Mouse (Mus musculus): ENCODE data around the gene Olfr575.

Olfr575 gene

DNA sequence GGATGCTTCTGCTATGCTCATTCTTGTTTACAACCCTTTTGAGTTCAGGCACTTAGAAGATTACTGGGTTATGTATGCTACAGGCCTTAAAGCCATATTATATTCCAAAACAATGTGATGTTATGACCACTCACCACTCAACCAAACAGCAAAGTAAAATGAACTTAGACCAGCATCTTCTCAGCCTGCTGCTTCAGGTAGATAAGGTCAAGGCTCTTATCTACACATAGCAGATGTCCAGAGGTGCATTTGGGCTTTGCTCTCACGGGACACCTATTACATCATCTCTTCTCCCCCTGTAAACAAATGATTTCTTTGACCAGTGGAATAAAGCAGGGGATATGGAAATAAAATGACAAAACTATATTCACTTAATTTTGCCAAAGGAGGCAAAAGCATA lies at the start of gene Olfr575:
TSS of gene Olfr575 (minus strand) at position 183 of the 400 bp plus-strand sequence.
- no peak for DNase-seq

DNA sequence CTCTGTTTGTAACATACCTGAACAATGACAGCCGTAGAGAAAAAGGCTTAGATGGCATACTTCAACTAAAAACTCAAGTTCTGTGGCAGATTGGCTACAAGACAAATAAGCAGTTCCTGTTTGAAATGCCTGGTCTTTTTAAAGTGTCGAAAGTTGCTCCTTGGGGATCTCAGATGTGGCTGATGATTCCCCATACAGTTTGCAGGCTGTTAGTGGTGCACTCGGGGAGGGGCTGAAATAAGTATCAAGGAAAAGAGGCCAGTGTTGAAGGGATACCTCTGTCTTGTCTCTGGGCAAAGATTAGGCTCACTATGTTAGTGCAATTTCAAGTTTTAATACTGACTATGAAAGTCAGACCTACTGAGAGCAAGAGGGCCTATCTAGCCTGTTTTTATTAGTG lies 30.6 kb upstream of the Olfr575 start, which contains the start of gene Olfr578:
TSS of gene Olfr578 (minus strand) at position 101 of the 400 bp plus-strand sequence.
- DNase-seq = no peak

DNA sequence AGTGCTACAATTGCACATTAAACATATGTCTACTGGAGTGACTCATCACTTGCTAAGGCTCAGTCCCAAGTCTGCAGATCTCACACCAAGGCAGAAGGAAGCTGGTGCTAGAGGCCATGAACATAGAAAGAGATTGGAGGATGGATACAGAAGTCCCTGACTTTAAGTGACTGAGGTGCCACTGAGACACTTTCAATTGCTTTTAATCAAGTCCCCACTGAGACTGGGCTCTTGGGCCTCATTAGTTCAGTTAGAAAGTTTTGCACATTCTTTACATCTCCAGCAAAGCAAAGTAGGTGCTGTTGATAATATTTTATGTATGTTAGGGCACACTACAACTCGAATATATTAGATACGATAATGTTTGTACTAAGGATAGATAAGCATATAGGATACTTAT lies 17.3 kb upstream of the Olfr575 start, which contains the start of gene Olfr577:
TSS of gene Olfr577 (minus strand) at position 101 of the 400 bp plus-strand sequence.
- no peak for DNase-seq

- no peak for DNase-seq
Measured at GRCm38 (mm10) chr7:102974399-102974798, 15.8 kb upstream of the Olfr575 start.

- DNase-seq = no peak
Measured at GRCm38 (mm10) chr7:102962360-102962759, 3.8 kb upstream of the Olfr575 start, which contains the start of gene Olfr576. TSS of gene Olfr576 (plus strand) at chr7:102962660.

DNA sequence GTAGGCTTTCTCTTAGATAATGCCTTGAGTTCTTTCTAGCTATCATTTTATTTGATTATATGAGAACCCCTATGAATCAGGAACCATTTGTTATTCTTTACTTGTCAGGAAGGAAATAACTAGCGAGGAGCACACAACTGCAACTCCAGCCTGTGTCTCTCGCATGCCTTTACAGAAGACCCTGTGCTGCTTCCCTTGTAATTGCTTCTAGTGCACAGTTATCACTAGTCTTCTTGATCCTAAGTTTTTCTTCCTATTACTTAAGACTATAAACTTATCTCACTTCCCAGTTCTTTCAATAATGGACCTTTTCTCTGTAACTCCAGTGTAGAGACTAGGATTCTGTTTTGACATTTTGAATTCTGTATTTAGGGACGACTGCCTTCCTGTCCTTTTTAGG lies 438 bp downstream of the Olfr575 start:
- no peak for DNase-seq

DNA sequence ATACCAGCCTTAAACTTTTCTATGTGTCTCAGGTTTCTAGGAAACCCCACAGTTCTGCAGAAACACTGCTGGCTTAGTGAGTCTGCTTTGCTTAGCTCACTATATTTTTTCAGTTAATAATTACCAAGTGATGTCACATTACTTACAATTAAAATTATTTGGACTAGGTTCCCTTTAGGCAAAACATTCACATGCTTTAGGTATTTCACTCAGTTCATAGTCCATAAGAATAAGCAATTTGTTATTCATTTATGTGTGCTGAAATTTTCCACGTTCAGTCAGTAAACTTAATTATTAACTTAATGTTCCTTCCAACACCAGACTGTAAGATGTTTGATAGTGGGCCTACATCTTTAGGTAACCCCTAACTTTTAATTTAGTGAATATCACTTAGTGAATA lies 7.8 kb downstream of the Olfr575 start:
- no peak for DNase-seq

DNA sequence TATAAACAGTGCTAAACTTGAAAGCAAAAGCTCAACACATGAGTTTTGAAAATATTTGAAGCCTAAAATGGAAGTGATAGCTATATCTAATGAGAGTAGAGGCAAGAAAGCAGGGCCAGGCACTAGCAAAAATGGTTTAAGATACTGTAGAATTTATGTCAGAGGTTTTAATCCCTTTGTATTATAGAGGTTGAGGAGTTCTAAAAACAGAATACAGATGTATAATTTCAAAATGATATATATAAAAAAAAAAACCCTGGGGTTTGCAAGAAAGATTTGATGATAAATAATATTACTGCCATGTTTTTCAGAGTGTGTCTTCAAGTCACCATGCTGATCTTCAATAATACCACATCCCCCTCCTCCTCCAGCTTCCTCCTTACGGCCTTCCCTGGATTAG lies 10.4 kb downstream of the Olfr575 start, which contains the start of gene Olfr574:
TSS of gene Olfr574 (plus strand) at position 301 of the 400 bp plus-strand sequence.
- no peak for DNase-seq

DNA sequence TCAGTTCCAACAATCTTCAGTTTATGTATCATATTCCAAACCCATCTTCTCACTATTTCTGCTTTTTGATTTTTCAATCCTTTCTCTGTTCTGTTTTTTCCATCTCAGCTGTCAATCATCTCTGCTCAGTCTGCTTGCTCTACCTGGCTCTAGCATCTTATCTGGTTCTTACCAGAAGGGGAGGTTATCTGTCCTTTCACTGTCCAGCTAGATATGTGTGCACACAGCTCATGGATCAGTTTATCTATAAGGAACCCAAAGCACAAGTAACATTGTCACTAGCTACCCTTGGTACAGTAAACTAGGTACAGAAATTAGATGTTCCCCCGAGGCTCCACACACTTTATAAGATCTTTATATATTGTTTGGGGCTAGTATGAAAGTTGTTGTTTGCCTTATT lies 15.2 kb downstream of the Olfr575 start:
- no peak for DNase-seq

DNA sequence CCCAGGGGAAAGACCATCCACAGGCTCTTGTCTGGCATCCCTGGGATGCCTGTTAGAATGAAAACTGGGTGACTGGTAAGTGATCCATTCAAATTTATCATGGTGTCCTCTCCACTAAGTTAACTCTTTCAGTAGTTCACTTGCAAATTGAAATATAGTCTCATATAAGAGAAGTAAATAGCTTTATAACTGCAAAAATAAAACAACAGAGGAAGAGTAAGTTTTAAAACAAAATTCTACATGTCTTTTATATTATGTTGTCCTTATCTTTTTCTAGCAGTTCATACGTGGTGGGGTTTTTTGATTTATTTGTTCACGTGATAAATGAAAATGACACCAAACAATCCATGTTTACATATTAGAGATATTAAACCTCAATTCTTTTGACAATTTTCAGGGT lies 16.1 kb downstream of the Olfr575 start, which contains the start of gene Olfr573-ps1:
TSS of gene Olfr573-ps1 (minus strand) at position 101 of the 400 bp plus-strand sequence.
- no peak for DNase-seq

- DNase-seq = no peak
Measured at GRCm38 (mm10) chr7:102927105-102927504, 31.5 kb downstream of the Olfr575 start.

GRCm38 (mm10) chr7:102924109-102924508 lies 34.5 kb downstream of the Olfr575 start, which contains the start of gene Olfr572:
TSS of gene Olfr572 (plus strand) at chr7:102924409.
- no peak for DNase-seq

GRCm38 (mm10) chr7:102919632-102920031 lies 38.9 kb downstream of the Olfr575 start:
- peak in 1 of 2 experiments; percentile 17 for DNase-seq

DNA sequence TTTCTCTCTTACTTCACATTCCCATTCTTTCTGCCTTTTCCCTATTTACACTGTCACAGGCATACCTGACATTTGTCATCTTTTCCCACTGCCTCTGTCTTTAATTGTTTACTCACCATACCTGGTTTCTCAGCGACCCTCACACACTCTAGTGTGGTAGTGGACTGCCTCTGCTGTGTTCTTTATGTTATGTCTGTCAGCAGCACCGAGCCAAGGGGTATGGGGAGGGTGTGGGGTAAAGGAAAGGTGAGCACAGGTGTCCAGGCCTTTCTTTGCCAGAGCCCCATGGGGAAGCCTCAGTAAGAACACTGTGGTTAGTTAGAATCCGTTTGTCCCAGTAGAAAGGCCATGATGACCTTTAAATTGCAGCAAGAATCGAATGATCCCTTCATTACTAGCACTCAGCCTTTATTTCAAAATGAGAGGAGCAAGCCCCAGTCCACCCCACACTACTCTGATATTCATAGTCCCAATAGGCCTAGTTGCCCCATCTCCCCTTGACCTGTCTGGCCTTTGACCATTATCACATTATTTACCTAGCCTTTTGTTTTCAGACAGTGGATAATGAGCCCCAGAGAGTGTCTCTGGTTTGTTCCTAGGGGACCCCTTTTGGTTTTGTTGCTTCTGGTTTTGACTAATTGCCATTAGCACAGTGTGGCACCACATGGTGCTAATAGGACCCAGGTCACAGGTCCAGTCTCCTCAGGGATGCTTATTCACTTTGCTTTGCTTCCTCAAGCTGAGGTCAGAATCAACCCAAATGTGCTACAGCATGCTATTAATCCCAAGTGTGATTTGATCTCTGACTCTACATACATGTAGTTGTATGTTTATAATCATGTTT lies 41.3 kb downstream of the Olfr575 start, which contains the start of gene Olfr571:
TSS of gene Olfr571 (minus strand) at position 505 of the 844 bp plus-strand sequence.
- DNase-seq = no peak

DNA sequence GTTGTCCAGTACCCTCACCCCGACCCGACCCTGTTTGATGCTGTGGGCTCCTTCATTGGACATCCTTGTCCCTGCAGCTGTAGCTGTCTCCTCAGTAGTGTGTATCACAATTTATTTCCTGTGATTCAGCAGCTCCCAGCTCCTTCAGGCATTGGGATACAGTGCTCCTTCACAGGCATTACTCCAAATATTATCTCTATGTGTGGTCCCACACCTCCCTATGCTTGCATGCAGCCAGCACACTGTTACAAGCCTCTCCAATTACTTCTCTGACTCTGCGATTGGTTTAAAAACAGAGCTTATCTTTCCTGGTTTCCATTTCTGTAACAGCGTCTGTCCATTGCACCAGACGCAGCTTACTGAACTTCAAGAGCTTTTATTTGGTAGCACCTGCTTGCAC lies 42.2 kb downstream of the Olfr575 start:
- no peak for DNase-seq

DNA sequence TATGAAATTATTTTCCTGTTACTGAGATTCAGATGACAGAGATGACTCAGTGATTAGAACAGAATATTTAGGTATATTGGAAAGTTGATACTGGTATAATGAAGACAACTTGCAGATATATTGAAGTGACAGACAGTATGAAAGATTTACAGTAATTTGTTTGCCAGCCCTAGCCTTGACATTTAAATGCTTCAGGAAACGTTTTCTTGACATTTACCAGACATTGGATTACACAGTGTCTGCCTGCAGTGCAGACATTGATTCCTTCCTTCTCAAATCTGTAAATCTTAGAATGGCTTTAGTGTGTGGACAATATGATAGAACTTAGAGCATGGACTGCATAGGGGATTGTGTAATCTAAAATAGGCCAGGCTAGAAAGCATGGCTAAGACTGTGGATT lies 43.3 kb downstream of the Olfr575 start:
- no peak for DNase-seq
